Mouse (Mus musculus) stomach, embryonic 15.5 days (tissue): ENCODE measurements around the gene Slc6a17. TPM values are rescaled to one million over a fixed set of nuclear protein-coding genes. Genes with fewer than 3 reads are reported as not detected.
A peak's percentile ranks its signal among the peaks of the same experiment; 100 is the strongest.

Source experiments
- ATAC-seq: fragments of 200-750 bp; cut with Nextera tagmentation; 2 replicates; pipeline ENCODE4 v1.8.0; 2017; ENCODE audit warnings: low read depth, moderate number of reproducible peaks, moderate TSS enrichment; ENCODE audit not compliant: insufficient read depth, low FRiP score
- H3K27ac ChIP-seq: fragments of 300-500 bp; sonication (generic); 2 replicates; pipeline ENCODE4 v1.5.1; 2015; ENCODE audit warnings: mild to moderate bottlenecking, inconsistent platforms
- H3K27me3 ChIP-seq: fragments of 300-500 bp; sonication (generic); replicated peaks from 2 replicates; pipeline ENCODE4 v1.6.1; 2015; ENCODE audit warnings: inconsistent platforms
- H3K36me3 ChIP-seq: fragments of 300-500 bp; sonication (generic); 2 replicates; pipeline ENCODE4 v1.6.1; 2015; ENCODE audit warnings: inconsistent platforms
- H3K4me1 ChIP-seq: fragments of 300-500 bp; sonication (generic); 2 replicates; pipeline ENCODE4 v1.6.1; 2015; ENCODE audit warnings: inconsistent platforms
- H3K4me2 ChIP-seq: fragments of 300-500 bp; sonication (generic); 2 replicates; pipeline ENCODE4 v1.6.1; 2015; ENCODE audit warnings: mild to moderate bottlenecking, inconsistent platforms
- H3K4me3 ChIP-seq: fragments of 300-500 bp; sonication (generic); replicated peaks from 2 replicates; pipeline ENCODE4 v1.5.1; 2015; ENCODE audit warnings: inconsistent platforms
- H3K9ac ChIP-seq: fragments of 300-500 bp; sonication (generic); 2 replicates; pipeline ENCODE4 v1.6.1; 2015; ENCODE audit warnings: inconsistent platforms
- H3K9me3 ChIP-seq: fragments of 300-500 bp; sonication (generic); 2 replicates; pipeline ENCODE4 v1.6.1; 2016; ENCODE audit warnings: inconsistent platforms
- WGBS: fragments of 180-500 bp; shearing (Covaris S2); methylation state at CpG from one replicate; pipeline ENCODE4 v1.1.7; 2015; 5-methylcytosine and 5-hydroxymethylcytosine counted together
- polyA plus RNA-seq: library from polyadenylated mRNA; unstranded; fragments of >200 nt; fragmentation: Nextera tagmentation; extraction: Ambion mirVana; gene quantifications from 2 replicates; pipeline ENCODE4 v1.2.1, GENCODE M21; 2015

The Slc6a17 gene
- polyA plus RNA-seq, 1 experiment from 2014 or later = 2.8 TPM

GRCm38 (mm10) chr3:107431268-107431667, 86.5 kb downstream of the Slc6a17 start:
- H3K9me3 ChIP-seq = no peaks in the 10 kb centered on the region
- H3K27ac ChIP-seq = no peak overlapping the region
- H3K4me1 ChIP-seq = no peaks in the 10 kb centered on the region
- 26% methylated on average over 1 of the region's 1 CpGs for WGBS
- H3K4me2 ChIP-seq = no peak overlapping the region
- no peaks in the 10 kb centered on the region for H3K36me3 ChIP-seq
- peak; percentile 47; the same call in 1 of the 2 replicates for ATAC-seq
- no peak overlapping the region for H3K4me3 ChIP-seq
- no peak overlapping the region for H3K9ac ChIP-seq
- H3K27me3 ChIP-seq = no peaks in the 10 kb centered on the region

- Histone ChIP-seq H3K9ac (no peak overlapping the region), H3K36me3 (no peaks in the 10 kb centered on the region), H3K9me3 (no peaks in the 10 kb centered on the region), H3K27ac (no peak overlapping the region), H3K27me3 (no peaks in the 10 kb centered on the region), H3K4me1 (no peaks in the 10 kb centered on the region), H3K4me3 (no peak overlapping the region), H3K4me2 (no peak overlapping the region)
- WGBS = 62% methylated on average over 11 of the region's 11 CpGs
- ATAC-seq = no peak
These were observed 93.4 kb downstream of the Slc6a17 start for GRCm38 (mm10) chr3:107424258-107425041.

GRCm38 (mm10) chr3:107420156-107420555, 97.7 kb downstream of the Slc6a17 start:
- ATAC-seq = no peak
- WGBS = 45% methylated on average over 2 of the region's 2 CpGs
- H3K27me3 ChIP-seq = no peaks in the 10 kb centered on the region

More at GRCm38 (mm10) chr3:107420156-107420555, 97.7 kb downstream of the Slc6a17 start:
- H3K4me1 ChIP-seq = no peaks in the 10 kb centered on the region
- H3K4me3 ChIP-seq = no peak overlapping the region
- H3K9ac ChIP-seq = no peak overlapping the region
- no peaks in the 10 kb centered on the region for H3K9me3 ChIP-seq
- no peak overlapping the region for H3K27ac ChIP-seq
- no peak overlapping the region for H3K4me2 ChIP-seq
- H3K36me3 ChIP-seq = no peaks in the 10 kb centered on the region

Other genes with a start within 250 kb of the Slc6a17 start
- 191 and 192 TPM in 2 replicates for gene Lamtor5, start 239.2 kb downstream of the Slc6a17 start, polyA plus RNA-seq
- gene Slc16a4, start 226.8 kb downstream of the Slc6a17 start, polyA plus RNA-seq = 2.6 and 2.9 TPM in 2 replicates
- gene Rbm15, start 184.3 kb downstream of the Slc6a17 start, polyA plus RNA-seq = 13.9 and 14.6 TPM in 2 replicates
- gene Kcnc4, start 58.5 kb downstream of the Slc6a17 start, polyA plus RNA-seq = 0.10 TPM in 1 of 2 replicates, not detected in the other
- not detected in 2 replicates for gene Ubl4b, start 37.1 kb upstream of the Slc6a17 start, polyA plus RNA-seq
- not detected in 2 replicates for gene Alx3, start 77.0 kb upstream of the Slc6a17 start, polyA plus RNA-seq
- not detected in 2 replicates for gene Gm10961, start 113.3 kb upstream of the Slc6a17 start, polyA plus RNA-seq
- 37.9 and 41.1 TPM in 2 replicates for gene Strip1, start 113.7 kb upstream of the Slc6a17 start, polyA plus RNA-seq
- 73.5 and 84.9 TPM in 2 replicates for gene Ahcyl1, start 178.5 kb upstream of the Slc6a17 start, polyA plus RNA-seq
- 14.7 and 15.4 TPM in 2 replicates for gene Csf1, start 242.5 kb upstream of the Slc6a17 start, polyA plus RNA-seq